Mouse (Mus musculus) embryonic facial prominence, embryonic 14.5 days (tissue): ENCODE data around the gene Creb5. TPM values are rescaled to one million over a fixed set of nuclear protein-coding genes. Genes with fewer than 3 reads are reported as not detected.

Experiments
- polyA plus RNA-seq: library from polyadenylated mRNA; unstranded; fragments of >200 nt; fragmentation: Nextera tagmentation; extraction: Ambion mirVana; gene quantifications from 2 replicates; pipeline ENCODE4 v1.2.1, GENCODE M21; 2014

The Creb5 gene
- polyA plus RNA-seq, 1 experiment from 2014 or later = 22.8 TPM

Other genes starting within 250 kb of the Creb5 start
- gene Jazf1, start 218.6 kb upstream of the Creb5 start, polyA plus RNA-seq = 17.2 and 20.4 TPM in 2 replicates